Mouse (Mus musculus) kidney, postnatal 25 days (tissue): ENCODE data around the gene Ankrd6.

Experiments
- DNase-seq, 2 experiments: peaks; one replicate each; pipeline ENCODE4 v3.0.0; 2021; ENCODE audit warnings: mixed read lengths in 2 of 2

The Ankrd6 gene

GRCm38 (mm10) chr4:32854956-32855355 lies 95.7 kb downstream of the Ankrd6 start:
- no peak for DNase-seq

DNA sequence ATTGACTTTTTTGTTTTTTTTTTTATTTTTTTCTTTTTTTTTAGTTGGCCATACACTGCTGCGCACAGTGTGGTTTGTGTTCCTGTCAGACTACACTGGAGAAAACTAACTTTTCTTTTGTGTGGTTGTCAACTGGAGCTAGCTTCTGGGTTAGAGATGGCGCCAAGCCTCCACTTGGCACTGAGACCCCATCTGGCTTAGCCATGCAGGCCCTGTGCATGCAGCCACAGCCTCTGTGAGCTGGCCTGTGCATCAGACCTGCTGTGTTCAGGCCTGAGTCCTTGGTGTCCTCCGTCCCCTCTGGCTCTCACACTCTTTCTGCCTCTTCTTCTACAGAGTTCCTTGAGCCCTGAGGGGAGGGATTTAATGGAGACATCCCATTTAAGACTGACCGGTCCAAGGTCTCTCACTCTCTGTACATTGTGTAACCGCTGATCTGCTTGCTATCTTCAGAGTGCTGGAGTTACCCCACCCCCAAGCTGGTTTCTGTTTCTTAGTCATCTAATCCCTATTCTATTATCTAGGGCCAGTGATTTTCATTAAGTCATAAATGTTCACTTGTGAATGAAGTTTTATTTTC lies 96.9 kb downstream of the Ankrd6 start:
- DNase-seq = no peak

- no peak for DNase-seq
Measured at GRCm38 (mm10) chr4:32852819-32853218, 97.8 kb downstream of the Ankrd6 start.

DNA sequence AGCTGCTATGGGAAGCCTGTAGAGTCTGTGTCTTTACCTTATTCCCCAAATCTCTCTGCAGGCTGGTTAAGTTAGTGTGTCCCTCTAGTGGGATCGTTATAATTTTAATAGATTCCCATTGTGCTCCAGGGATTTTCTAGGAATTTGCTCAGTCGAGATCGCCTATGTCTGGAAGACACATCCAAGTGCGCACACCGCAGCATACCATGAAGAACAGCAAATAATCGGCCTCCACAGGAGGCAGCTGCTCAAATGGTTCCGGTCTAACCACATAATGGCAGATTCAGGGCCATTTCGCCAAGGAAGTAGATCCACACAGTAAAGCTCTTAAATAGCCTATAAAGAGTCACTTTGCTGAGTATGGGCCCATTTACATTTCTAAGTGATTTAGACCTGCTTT lies 98.3 kb downstream of the Ankrd6 start:
- no peak for DNase-seq

- no peak for DNase-seq
Measured at GRCm38 (mm10) chr4:32838401-32838800, 112.2 kb downstream of the Ankrd6 start.

- DNase-seq = no peak
Measured at GRCm38 (mm10) chr4:32836071-32836470, 114.6 kb downstream of the Ankrd6 start.

DNA sequence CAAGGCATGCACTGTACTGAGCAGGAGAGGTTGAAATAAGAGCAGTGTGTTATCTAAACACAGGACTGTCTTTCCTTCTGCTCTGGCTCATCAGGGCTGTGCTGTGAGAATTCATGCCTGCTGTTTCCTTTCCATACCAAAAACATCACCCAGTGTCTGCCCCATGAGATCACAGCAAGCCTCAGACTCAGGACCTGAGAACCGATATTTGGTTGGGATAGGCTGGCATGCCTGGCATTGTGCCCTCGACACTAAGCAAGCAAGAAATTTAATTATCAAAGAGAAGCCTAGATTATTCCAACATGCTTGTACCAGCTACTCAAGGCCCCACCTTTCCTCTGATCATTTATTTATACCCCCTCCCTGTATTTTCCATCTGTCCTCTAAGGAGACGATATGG lies 116.1 kb downstream of the Ankrd6 start:
- DNase-seq = no peak

DNA sequence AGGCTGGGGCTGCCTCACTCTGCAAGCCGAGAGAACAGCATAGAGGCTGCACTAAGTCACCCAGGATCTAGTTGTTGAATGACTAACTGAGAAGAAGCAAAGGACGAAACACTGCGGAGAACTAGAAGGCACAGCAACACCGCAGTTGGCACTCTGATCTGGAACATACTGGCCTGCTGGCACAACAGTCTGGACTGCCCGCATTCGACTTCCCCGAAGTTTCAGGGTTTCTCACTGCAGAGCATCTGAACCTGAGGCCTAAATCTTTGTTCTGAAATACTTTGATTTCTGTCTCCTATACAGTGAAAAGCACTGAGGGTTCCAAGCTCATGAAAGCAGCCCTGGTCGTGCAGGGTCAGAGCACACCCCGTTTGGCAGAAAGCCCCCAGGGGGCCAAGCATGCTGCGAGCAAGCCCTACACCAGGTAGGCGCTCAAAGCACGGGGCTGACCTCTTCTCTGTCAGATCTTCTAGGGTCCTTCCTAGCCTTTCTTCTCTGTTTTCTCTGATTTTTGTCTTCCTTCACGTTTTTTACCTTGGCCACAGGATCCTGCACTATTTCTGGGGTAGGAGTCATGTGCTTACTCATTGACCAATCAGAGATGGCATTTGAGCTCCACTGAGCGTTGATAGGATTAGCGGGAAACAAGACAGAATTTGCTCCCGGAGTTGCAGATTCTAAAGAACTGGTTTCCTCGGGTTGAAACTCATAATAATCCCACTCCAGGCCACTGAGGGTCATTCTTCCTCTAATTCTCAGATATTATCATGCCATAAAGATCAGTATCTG lies 117.0 kb downstream of the Ankrd6 start:
- no peak for DNase-seq

GRCm38 (mm10) chr4:32829316-32829715 lies 121.3 kb downstream of the Ankrd6 start:
- no peak for DNase-seq

- DNase-seq = no peak
Measured at GRCm38 (mm10) chr4:32828385-32829077, 122.1 kb downstream of the Ankrd6 start.

- DNase-seq = peak; percentile 23 to 61
Measured at GRCm38 (mm10) chr4:32826925-32827324, 123.7 kb downstream of the Ankrd6 start.

DNA sequence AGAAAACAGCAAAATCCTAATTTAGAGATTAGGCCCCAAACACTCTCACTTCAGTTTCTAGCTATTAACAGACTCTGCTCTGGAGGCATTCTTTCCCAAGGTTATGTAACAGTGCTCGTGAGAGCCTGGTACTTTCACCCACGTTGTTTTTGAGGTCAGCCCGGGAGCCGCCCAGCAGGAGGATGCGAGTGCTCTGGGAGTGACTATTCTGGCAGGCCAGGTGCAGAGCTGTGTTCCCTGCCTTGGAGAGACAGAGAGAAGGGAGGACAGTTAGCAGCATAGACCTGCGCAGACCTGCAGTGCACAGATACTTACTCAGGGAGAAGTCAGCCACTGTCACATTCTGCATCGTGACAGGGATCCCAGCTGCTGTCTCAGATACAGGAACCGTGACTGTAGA lies 126.4 kb downstream of the Ankrd6 start:
- DNase-seq = peak in 1 of 2 experiments; percentile 74

DNA sequence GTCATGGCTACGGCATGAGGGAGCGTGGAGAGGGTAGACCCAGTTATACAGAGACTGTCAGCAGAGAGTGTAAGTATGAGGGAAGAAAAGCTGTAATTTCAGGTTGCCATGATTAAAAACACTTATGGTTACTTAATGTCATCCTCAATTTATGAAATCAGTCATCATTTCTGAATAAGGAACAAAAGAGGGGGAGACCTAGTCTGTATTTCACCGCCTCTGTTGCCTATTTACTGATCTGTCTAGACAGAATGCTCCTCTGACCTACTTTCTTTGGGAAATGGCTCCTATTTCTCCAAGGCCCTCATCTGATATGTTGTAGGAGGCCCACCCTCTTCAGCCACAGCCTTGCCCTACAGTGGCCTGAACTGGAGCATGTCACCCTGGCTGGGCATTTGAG lies 130.0 kb downstream of the Ankrd6 start:
- no peak for DNase-seq

- peak in 1 of 2 experiments; percentile 14 for DNase-seq
Measured at GRCm38 (mm10) chr4:32817478-32817877, 133.2 kb downstream of the Ankrd6 start.

GRCm38 (mm10) chr4:32800577-32801170 lies 150.0 kb downstream of the Ankrd6 start:
- DNase-seq = no peak

GRCm38 (mm10) chr4:32799966-32800576 lies 150.6 kb downstream of the Ankrd6 start, which contains the start of gene Lyrm2:
TSS of gene Lyrm2 (plus strand) at chr4:32800253.
- peak; percentile 78 to 90 for DNase-seq

- no peak for DNase-seq
Measured at GRCm38 (mm10) chr4:32798976-32799375, 151.7 kb downstream of the Ankrd6 start.

DNA sequence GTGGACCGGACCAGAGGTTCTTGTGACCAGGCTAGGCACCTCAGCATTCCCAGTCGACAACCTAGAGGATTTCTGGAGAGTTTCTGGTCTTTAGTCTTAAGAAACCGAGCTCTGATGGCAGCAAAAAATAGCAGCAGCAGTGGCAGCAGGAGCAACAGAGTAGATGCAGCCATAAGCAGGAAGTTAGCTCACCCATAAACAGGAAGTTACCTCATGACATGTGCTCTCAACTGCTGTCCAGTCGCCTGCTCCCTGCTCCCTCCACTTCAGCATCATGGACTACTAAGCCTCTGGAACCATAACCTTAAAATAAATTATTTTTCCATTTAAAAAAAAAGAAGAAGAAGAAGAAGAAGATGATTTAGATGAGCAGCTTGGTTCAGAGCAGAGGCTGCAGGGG lies 161.6 kb downstream of the Ankrd6 start:
- no peak for DNase-seq

DNA sequence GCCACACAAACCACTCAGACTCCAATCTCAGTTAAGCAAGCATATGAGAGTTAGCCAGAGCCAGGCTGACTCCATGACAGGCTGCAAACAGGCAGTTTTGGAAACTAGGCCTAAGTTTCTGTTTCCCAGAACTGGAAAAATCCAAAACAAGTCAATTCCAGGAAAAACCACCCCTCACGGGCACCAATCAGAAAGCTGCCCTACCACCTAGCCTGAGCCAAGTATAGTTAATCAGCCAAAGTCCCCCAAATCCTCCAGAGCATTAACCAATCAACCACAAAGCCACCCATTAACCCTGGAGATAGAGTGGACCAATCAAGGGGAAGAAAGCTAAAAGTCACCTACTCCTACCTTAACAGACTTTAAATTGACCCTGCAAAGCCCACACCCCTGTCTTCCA lies 163.5 kb downstream of the Ankrd6 start:
- DNase-seq = no peak

GRCm38 (mm10) chr4:32779996-32780395 lies 170.6 kb downstream of the Ankrd6 start:
- no peak for DNase-seq

DNA sequence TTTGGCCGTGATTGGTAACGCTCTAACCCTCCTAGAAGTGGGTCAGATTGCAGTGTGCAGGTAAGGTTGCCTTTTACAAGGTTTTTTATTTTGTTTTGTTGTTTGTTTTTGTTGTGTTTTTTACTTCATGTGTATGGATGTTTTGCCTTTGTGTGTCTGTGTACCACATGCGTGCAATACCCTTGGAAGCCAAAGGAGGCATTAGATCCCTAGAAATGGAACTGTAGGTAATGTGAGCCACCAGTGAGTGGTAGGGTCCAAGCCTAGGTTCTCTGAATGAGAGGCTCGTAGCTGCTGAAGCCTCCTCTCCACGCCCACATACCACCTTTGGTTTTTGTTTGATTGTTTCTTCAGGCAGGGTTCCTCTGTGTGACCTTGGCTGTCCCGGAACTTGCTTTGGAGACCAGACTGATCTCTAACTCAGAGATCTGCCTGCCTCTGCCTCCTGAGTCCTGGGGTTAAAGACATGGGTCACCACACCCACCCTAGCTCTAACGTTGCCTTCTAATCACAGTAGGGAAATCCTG lies 180.3 kb downstream of the Ankrd6 start:
- DNase-seq = no peak

- DNase-seq = no peak
Measured at GRCm38 (mm10) chr4:32768046-32768445, 182.6 kb downstream of the Ankrd6 start.

DNA sequence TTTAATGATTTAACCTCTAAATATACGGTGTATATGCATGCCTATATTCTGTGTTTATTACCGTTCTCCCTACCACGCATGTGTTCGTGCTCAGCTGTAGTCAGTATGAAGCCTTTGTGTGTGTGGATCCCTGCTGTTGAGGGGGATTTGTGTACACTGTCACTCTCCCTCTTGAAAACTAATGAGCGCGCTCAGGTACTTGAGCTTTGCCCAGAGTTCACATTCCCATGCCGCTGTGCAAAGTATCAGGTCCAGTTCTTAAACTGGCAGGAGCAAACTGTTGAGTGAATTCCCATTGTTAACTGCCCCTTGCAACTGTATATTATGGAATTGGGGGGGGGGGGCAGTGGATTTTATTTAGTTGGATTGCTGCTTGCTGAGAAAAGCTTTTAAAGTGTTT lies 183.2 kb downstream of the Ankrd6 start:
- peak; percentile 20 to 40 for DNase-seq
